Mouse (Mus musculus) left cerebral cortex, adult 8-10 months (tissue): ENCODE data around the gene Hcrt. TPM values are rescaled to one million over a fixed set of nuclear protein-coding genes. Genes with fewer than 3 reads are reported as not detected.

Experiments
- DNase-seq, 2 experiments: peaks; one replicate each; pipeline ENCODE4 v3.0.0; 2022; ENCODE audit warnings: low spot score in 2 of 2
- total RNA-seq, 4 experiments: library from RNA; stranded (reverse); gene quantifications; 2 replicates each; pipeline ENCODE4 v1.2.4; 2022

Hcrt gene
- not detected for total RNA-seq

GRCm38 (mm10) chr11:100762831-100763230 is at the start of gene Hcrt:
Gene Hcrt (minus strand): TSS chr11:100762931.
- DNase-seq = no peak

- no peak for DNase-seq
Measured at GRCm38 (mm10) chr11:100811132-100811531, 48.4 kb upstream of the Hcrt start.

- no peak for DNase-seq
Measured at GRCm38 (mm10) chr11:100810516-100810915, 47.8 kb upstream of the Hcrt start.

- DNase-seq = no peak
Measured at GRCm38 (mm10) chr11:100806380-100807305, 43.9 kb upstream of the Hcrt start.

GRCm38 (mm10) chr11:100805535-100805934 is 42.8 kb upstream of the Hcrt start:
- no peak for DNase-seq

- no peak for DNase-seq
Measured at GRCm38 (mm10) chr11:100804409-100804808, 41.7 kb upstream of the Hcrt start.

GRCm38 (mm10) chr11:100799426-100799825 is 36.7 kb upstream of the Hcrt start:
- no peak for DNase-seq

- no peak for DNase-seq
Measured at GRCm38 (mm10) chr11:100796585-100796984, 33.9 kb upstream of the Hcrt start.

- no peak for DNase-seq
Measured at GRCm38 (mm10) chr11:100795386-100795785, 32.7 kb upstream of the Hcrt start.

GRCm38 (mm10) chr11:100791457-100792049 is 28.8 kb upstream of the Hcrt start:
- DNase-seq = no peak

GRCm38 (mm10) chr11:100790644-100791043 is 27.9 kb upstream of the Hcrt start:
- peak in 1 of 2 experiments; percentile 41 for DNase-seq

- no peak for DNase-seq
Measured at GRCm38 (mm10) chr11:100789702-100790101, 27.0 kb upstream of the Hcrt start.

GRCm38 (mm10) chr11:100785774-100786173 is 23.0 kb upstream of the Hcrt start:
- DNase-seq = no peak

GRCm38 (mm10) chr11:100784286-100784685 is 21.6 kb upstream of the Hcrt start:
- DNase-seq = no peak

GRCm38 (mm10) chr11:100782568-100782967 is 19.8 kb upstream of the Hcrt start:
- DNase-seq = no peak

- no peak for DNase-seq
Measured at GRCm38 (mm10) chr11:100781763-100782475, 19.2 kb upstream of the Hcrt start.

- DNase-seq = no peak
Measured at GRCm38 (mm10) chr11:100780247-100780646, 17.5 kb upstream of the Hcrt start.

GRCm38 (mm10) chr11:100778069-100778468 is 15.3 kb upstream of the Hcrt start:
- DNase-seq = no peak

GRCm38 (mm10) chr11:100775921-100776320 is 13.2 kb upstream of the Hcrt start:
- no peak for DNase-seq

GRCm38 (mm10) chr11:100774261-100774660 is 11.5 kb upstream of the Hcrt start:
- no peak for DNase-seq

- DNase-seq = peak in 1 of 2 experiments; percentile 67
Measured at GRCm38 (mm10) chr11:100770646-100771408, 8.1 kb upstream of the Hcrt start, which contains the start of gene Ghdc. Gene Ghdc (minus strand): TSS chr11:100770957.
